12 mouse cellular contexts compared by ENCODE assay signal in the genomic region with DNA sequence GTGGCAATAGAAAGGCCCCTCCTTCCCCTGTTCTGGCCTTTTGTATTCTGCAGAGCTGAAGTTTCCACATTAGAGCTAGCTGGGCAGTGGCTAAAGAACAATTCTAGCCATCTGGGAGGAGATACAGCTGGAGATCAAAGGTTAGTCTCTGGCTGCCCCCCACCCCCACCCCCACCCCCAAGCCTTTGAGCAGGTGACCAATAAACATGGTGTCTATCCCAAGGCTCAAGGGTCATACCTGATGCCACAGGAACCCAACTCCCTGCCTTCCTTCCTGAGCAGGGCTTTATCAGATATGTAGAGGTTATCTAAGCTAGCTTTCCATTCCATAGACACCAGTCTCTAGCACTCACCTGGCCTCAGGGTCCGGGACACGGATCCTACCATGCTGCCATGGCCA.
"Had no signal": no experiment of that assay in that cellular context is flagged by ENCODE, and none has a peak within 500 bp of the region (broad histone marks: within the 10 kb centered on the region; RNA-seq: fewer than 3 reads in every experiment).

No protein-coding gene starts in this region.

- H3K9ac ChIP-seq: midbrain, embryonic 15.5 days; neural tube, embryonic 12.5 days had no signal

- ATAC-seq: hindbrain, postnatal 0 days; lung, postnatal 0 days; midbrain, embryonic 15.5 days had no signal

- H3K4me3 ChIP-seq: layer of hippocampus, adult 2 months; limb, embryonic 10.5 days; midbrain, embryonic 15.5 days; neural tube, embryonic 12.5 days had no signal

- H3K27ac ChIP-seq: hindbrain, postnatal 0 days; layer of hippocampus, adult 2 months; limb, embryonic 10.5 days; midbrain, embryonic 15.5 days; neural tube, embryonic 12.5 days had no signal

- DNase-seq: kidney, postnatal 4 days; lung, adult 2 months; lung, postnatal 36 days; spleen, adult 18-20 months; thymus, adult 18-20 months; thymus, postnatal 14 days had no signal

- H3K27me3 ChIP-seq: midbrain, embryonic 15.5 days; neural tube, embryonic 12.5 days had no signal

- H3K4me1 ChIP-seq: limb, embryonic 10.5 days; midbrain, embryonic 15.5 days had no signal

- H3K36me3 ChIP-seq: midbrain, embryonic 15.5 days had no signal

- H3K9me3 ChIP-seq: limb, embryonic 10.5 days; midbrain, embryonic 15.5 days; neural tube, embryonic 12.5 days had no signal

- H3K4me2 ChIP-seq: midbrain, embryonic 15.5 days; neural tube, embryonic 12.5 days had no signal
